Mouse (Mus musculus) A20 (cell line): ENCODE results near the gene Tmem175.

ENCODE experiments used
- DNase-seq: peaks from one replicate; pipeline ENCODE4 v3.0.0-alpha.2; 2011; ENCODE audit warnings: low read depth, low spot score

Tmem175 gene

GRCm38 (mm10) chr5:108653341-108653740 is 23.8 kb downstream of the Tmem175 start:
- no peak for DNase-seq

- no peak for DNase-seq
These were observed 24.9 kb downstream of the Tmem175 start for GRCm38 (mm10) chr5:108654444-108654990.

GRCm38 (mm10) chr5:108655381-108655780 is 25.8 kb downstream of the Tmem175 start:
- DNase-seq: no peak

- DNase-seq: no peak
These were observed 26.5 kb downstream of the Tmem175 start for GRCm38 (mm10) chr5:108655891-108656650.

GRCm38 (mm10) chr5:108657406-108657805 is 27.8 kb downstream of the Tmem175 start:
- no peak for DNase-seq

- DNase-seq: no peak
These were observed 29.0 kb downstream of the Tmem175 start for GRCm38 (mm10) chr5:108658611-108659010.

DNA sequence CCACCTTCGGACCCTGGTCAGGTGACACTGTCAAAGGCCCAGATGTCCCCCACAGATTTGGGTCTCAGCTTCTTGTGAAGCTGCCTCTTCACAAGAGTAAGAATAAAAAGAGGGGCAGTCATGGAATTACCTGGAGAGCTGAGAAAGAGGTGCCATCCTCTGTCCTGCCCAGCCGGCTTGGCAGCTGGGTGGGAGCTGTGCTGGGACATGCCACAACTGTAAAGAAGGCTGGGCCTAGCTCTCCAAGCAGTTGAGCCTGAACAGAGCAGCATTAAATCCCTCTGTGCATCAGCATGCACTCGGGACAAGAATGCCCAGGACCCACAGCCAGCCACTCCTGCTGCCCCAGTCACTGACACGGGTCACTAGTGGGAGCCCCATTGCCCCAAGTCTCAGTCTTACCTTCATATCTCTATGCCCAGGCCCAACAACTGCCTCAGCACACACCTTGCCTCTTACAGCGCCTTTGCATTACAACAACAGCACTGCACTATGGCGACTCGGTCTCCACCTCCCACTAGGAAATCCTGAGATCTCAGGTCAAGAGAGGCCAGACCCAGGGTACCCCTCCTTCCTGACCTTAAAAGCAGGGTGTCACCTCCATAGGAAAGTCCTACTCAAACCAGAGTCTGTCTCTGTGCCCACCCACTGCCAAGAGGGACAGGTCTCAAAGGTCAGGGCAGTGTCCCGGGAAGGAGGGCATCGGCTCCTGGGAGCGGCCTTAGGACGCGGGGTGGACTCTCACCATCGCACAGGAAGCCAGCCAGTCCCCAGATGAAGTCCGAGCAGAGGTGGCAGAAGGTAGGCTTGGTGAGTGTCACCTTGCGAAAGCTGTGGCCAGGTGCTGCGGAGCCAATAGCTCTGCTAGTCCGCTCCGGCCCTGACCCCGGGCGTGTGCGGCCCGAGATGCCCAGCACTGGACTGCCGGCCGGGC is 30.4 kb downstream of the Tmem175 start, which contains the start of gene Idua:
Idua (plus strand) TSS at position 634 of the 934 bp plus-strand sequence.
- DNase-seq: peak; percentile 10

DNA sequence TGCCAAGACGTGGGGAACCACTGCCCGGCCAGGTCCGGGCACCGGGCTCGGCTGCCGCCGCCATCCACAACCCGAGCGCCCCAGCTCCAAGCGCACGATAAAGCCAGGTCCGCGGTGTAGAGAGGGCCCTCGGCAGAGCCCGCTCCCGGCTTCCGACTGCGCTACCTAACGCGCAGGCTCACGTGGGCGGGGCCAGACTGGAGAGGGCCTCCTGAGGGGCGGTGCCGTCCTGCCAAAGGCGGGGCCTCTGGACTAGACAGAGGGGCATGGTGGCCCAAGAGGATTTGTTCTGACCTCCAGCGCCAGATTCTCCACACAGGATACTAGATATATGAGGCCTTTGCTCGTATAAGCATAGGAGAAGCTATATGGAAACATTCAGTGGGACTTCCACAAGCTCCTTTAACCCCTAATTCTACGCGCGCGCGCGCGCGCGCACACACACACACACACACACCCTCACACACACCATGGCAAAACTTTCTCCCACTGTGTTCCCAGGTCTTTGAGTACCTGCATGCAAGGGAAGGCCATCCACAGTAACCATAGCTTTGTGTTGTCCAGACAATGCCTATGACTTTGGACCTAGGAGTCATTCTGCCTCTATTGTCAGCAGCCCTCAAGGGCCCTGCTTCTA is 31.2 kb downstream of the Tmem175 start:
- peak; percentile 93 for DNase-seq

GRCm38 (mm10) chr5:108662772-108663171 is 33.2 kb downstream of the Tmem175 start:
- DNase-seq: no peak

GRCm38 (mm10) chr5:108665066-108665465 is 35.5 kb downstream of the Tmem175 start:
- DNase-seq: no peak

- no peak for DNase-seq
These were observed 37.8 kb downstream of the Tmem175 start for GRCm38 (mm10) chr5:108667370-108667769.

- no peak for DNase-seq
These were observed 38.9 kb downstream of the Tmem175 start for GRCm38 (mm10) chr5:108668387-108668932.

GRCm38 (mm10) chr5:108668977-108669936 is 39.7 kb downstream of the Tmem175 start, which contains the start of gene Dgkq:
Dgkq (minus strand) TSS chr5:108669672.
- DNase-seq: peak; percentile 89

- peak; percentile 47 for DNase-seq
These were observed 40.4 kb downstream of the Tmem175 start for GRCm38 (mm10) chr5:108669986-108670385.

DNA sequence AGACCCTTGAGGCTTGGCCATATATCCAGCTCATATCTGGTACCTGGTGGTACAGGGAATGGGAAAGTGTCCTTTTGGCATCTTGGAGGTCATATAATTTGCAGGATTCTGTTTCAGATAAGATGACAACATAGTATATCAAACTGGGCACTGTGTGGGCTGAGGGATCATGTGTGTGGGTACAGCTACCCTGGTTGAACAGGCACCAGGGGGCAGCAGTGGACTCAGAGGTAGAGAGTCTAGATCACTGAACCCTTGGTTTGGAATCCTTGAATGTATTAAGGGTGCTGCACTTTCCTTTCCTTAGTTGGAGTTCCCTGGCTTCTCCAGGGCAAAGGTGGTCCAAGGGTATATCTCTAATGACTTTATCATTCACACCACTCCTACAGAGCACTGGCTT is 41.2 kb downstream of the Tmem175 start:
- peak; percentile 68 for DNase-seq

- DNase-seq: no peak
These were observed 42.2 kb downstream of the Tmem175 start for GRCm38 (mm10) chr5:108671757-108672156.

- DNase-seq: no peak
These were observed 45.1 kb downstream of the Tmem175 start for GRCm38 (mm10) chr5:108674624-108675023.

DNA sequence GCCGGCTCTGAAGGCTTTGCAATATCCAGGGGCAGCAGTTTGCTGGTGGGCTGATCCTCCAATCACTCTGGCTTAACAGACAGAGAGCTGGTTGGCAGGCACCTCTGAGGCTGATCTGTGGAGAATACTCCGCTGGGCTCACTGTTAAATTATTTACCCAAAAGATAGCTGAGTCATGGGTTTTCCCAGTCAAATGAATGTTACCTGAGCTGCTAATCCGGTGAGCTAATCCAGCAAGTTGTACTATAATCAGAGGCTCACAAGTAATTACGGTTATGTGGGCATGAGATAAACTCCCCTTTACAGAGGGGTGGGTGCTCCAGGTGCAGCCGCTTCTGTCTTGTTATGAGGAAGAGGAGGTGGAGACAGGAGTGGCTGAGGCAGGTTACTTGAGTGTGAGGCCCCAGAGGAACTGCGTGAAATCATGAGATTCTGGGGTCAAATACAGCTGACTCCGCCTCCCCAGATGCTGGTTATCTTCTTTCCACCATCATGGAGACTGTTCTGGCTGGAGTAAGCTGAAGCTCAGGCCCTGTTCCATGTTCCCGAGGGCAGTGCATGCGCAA is 45.8 kb downstream of the Tmem175 start, which contains the start of gene Slc26a1:
Slc26a1 (minus strand) TSS at position 319 of the 566 bp plus-strand sequence.
- no peak for DNase-seq

- DNase-seq: no peak
These were observed 47.4 kb downstream of the Tmem175 start for GRCm38 (mm10) chr5:108676772-108677498.
